Mouse (Mus musculus): ENCODE results near the gene Gramd4. TPM values are rescaled to one million over a fixed set of nuclear protein-coding genes. Genes with fewer than 3 reads are reported as not detected.

The Gramd4 gene
- polyA plus RNA-seq, 1 experiment from 2014 or later, result 6.8 TPM

GRCm38 (mm10) chr15:86029981-86030380, 27.5 kb upstream of the Gramd4 start:
- 0 out of 2 replicates have a peak, but pooled peaks cover 4% of the 10 kb centered on the region for H3K9me3 ChIP-seq (replicated peaks)
- no peaks in the 10 kb centered on the region for H3K36me3 ChIP-seq
- DNase-seq, result no peak
- H3K4me3 ChIP-seq (replicated peaks), result no peak overlapping the region
- WGBS (ENCODE audit: insufficient replicate concordance), result 58% methylated on average over 14 of the region's 14 CpGs
- H3K27ac ChIP-seq, result no peak overlapping the region
- no peak overlapping the region for H3K9ac ChIP-seq
- no peak overlapping the region for H3K4me2 ChIP-seq
- no peak for ATAC-seq (ENCODE audit: low read depth)
- peaks cover 22% of the 10 kb centered on the region for H3K4me1 ChIP-seq (replicated peaks)
- peaks cover 56% of the 10 kb centered on the region for H3K27me3 ChIP-seq

GRCm38 (mm10) chr15:86032811-86033190, 24.7 kb upstream of the Gramd4 start:
- 0 out of 2 replicates have a peak, but pooled peaks cover 4% of the 10 kb centered on the region for H3K9me3 ChIP-seq (replicated peaks)
- H3K4me3 ChIP-seq (replicated peaks), result peak overlapping the region; percentile 51
- H3K27ac ChIP-seq, result no peak overlapping the region
- H3K9ac ChIP-seq, result no peak overlapping the region
- 2% methylated on average over 37 of the region's 38 CpGs for WGBS (ENCODE audit: insufficient replicate concordance)
- no peaks in the 10 kb centered on the region for H3K36me3 ChIP-seq
- H3K27me3 ChIP-seq, result peaks cover 74% of the 10 kb centered on the region
- ATAC-seq (ENCODE audit: low read depth) (no peak), DNase-seq (no peak)
- H3K4me1 ChIP-seq (replicated peaks), result peaks cover 22% of the 10 kb centered on the region
- H3K4me2 ChIP-seq, result peak overlapping the region; percentile 67

- H3K27me3 ChIP-seq, result peaks cover 79% of the 10 kb centered on the region
- peak within 1 kb of the TSS; percentile 51 for H3K4me3 ChIP-seq (replicated peaks)
- no peak within 1 kb of the TSS for H3K9ac ChIP-seq
- H3K27ac ChIP-seq, result no peak within 1 kb of the TSS
- ATAC-seq (ENCODE audit: low read depth) (no peak), DNase-seq (no peak)
- H3K4me2 ChIP-seq, result peak within 1 kb of the TSS; percentile 67
- 2% methylated on average over 76 of the region's 80 CpGs for WGBS (ENCODE audit: insufficient replicate concordance)
- H3K9me3 ChIP-seq (replicated peaks), result 0 out of 2 replicates have a peak, but pooled peaks cover 4% of the 10 kb centered on the region
- no peaks in the 10 kb centered on the region for H3K36me3 ChIP-seq
- H3K4me1 ChIP-seq (replicated peaks), result peaks cover 22% of the 10 kb centered on the region
Measured at GRCm38 (mm10) chr15:86033191-86033841, 24.2 kb upstream of the Gramd4 start, which contains the start of gene Celsr1. Gene Celsr1 (minus strand): TSS chr15:86033777.

- ATAC-seq (ENCODE audit: low read depth) (peak; percentile 16; the same call in 1 of the 2 replicates), DNase-seq (no peak)
- WGBS (ENCODE audit: insufficient replicate concordance), result under 1% methylated on average over 42 of the region's 44 CpGs
- H3K4me3 ChIP-seq (replicated peaks), result peak overlapping the region; percentile 51
- 0 out of 2 replicates have a peak, but pooled peaks cover 4% of the 10 kb centered on the region for H3K9me3 ChIP-seq (replicated peaks)
- no peak overlapping the region for H3K9ac ChIP-seq
- H3K4me1 ChIP-seq (replicated peaks), result peaks cover 22% of the 10 kb centered on the region
- peaks cover 85% of the 10 kb centered on the region for H3K27me3 ChIP-seq
- peak overlapping the region; percentile 67 for H3K4me2 ChIP-seq
- H3K27ac ChIP-seq, result no peak overlapping the region
- no peaks in the 10 kb centered on the region for H3K36me3 ChIP-seq
Measured at GRCm38 (mm10) chr15:86034021-86034523, 23.4 kb upstream of the Gramd4 start.

GRCm38 (mm10) chr15:86034781-86035360, 22.6 kb upstream of the Gramd4 start:
- H3K4me1 ChIP-seq (replicated peaks), result peaks cover 22% of the 10 kb centered on the region
- H3K4me3 ChIP-seq (replicated peaks), result peak overlapping the region; percentile 51; the same call in 1 of the 2 replicates
- no peak for ATAC-seq (ENCODE audit: low read depth)
- H3K4me2 ChIP-seq, result peak overlapping the region; percentile 67
- H3K9me3 ChIP-seq (replicated peaks), result 0 out of 2 replicates have a peak, but pooled peaks cover 4% of the 10 kb centered on the region
- H3K27ac ChIP-seq, result no peak overlapping the region
- no peak for DNase-seq
- no peaks in the 10 kb centered on the region for H3K36me3 ChIP-seq
- peaks cover 87% of the 10 kb centered on the region for H3K27me3 ChIP-seq
- H3K9ac ChIP-seq, result no peak overlapping the region
- 18% methylated on average over 12 of the region's 12 CpGs for WGBS (ENCODE audit: insufficient replicate concordance)

- ATAC-seq (ENCODE audit: low read depth) (no peak), DNase-seq (no peak)
- no peak overlapping the region for H3K27ac ChIP-seq
- WGBS (ENCODE audit: insufficient replicate concordance), result 66% methylated on average over 3 of the region's 3 CpGs
- H3K9ac ChIP-seq, result no peak overlapping the region
- H3K27me3 ChIP-seq, result peaks cover 88% of the 10 kb centered on the region
- H3K36me3 ChIP-seq, result no peaks in the 10 kb centered on the region
- H3K4me2 ChIP-seq, result no peak overlapping the region
- 0 out of 2 replicates have a peak, but pooled peaks cover 4% of the 10 kb centered on the region for H3K9me3 ChIP-seq (replicated peaks)
- H3K4me3 ChIP-seq (replicated peaks), result no peak overlapping the region
- peaks cover 22% of the 10 kb centered on the region for H3K4me1 ChIP-seq (replicated peaks)
Measured at GRCm38 (mm10) chr15:86035913-86036312, 21.6 kb upstream of the Gramd4 start.

GRCm38 (mm10) chr15:86038802-86039201, 18.7 kb upstream of the Gramd4 start:
- ATAC-seq (ENCODE audit: low read depth), result peak; percentile 65
- Histone ChIP-seq H3K9ac (no peak overlapping the region), H3K36me3 (no peaks in the 10 kb centered on the region), H3K9me3 (replicated peaks) (no peaks in the 10 kb centered on the region), H3K4me1 (replicated peaks) (peaks cover 11% of the 10 kb centered on the region), H3K4me2 (no peak overlapping the region), H3K27ac (no peak overlapping the region), H3K27me3 (peaks cover 75% of the 10 kb centered on the region), H3K4me3 (replicated peaks) (no peak overlapping the region)
- peak; percentile 54 for DNase-seq
- WGBS (ENCODE audit: insufficient replicate concordance), result 0% methylated on average over 2 of the region's 2 CpGs

GRCm38 (mm10) chr15:86041421-86041820, 16.1 kb upstream of the Gramd4 start:
- no peak overlapping the region for H3K4me3 ChIP-seq (replicated peaks)
- H3K4me2 ChIP-seq, result no peak overlapping the region
- H3K9me3 ChIP-seq (replicated peaks), result no peaks in the 10 kb centered on the region
- H3K36me3 ChIP-seq, result no peaks in the 10 kb centered on the region
- no peak overlapping the region for H3K9ac ChIP-seq
- no peak overlapping the region for H3K27ac ChIP-seq
- DNase-seq (no peak), ATAC-seq (ENCODE audit: low read depth) (no peak)
- WGBS (ENCODE audit: insufficient replicate concordance), result 65% methylated on average over 5 of the region's 5 CpGs
- peaks cover 51% of the 10 kb centered on the region for H3K27me3 ChIP-seq
- no peaks in the 10 kb centered on the region for H3K4me1 ChIP-seq (replicated peaks)

- Histone ChIP-seq H3K36me3 (no peaks in the 10 kb centered on the region), H3K9ac (no peak overlapping the region), H3K27ac (no peak overlapping the region), H3K4me2 (no peak overlapping the region), H3K9me3 (replicated peaks) (no peaks in the 10 kb centered on the region), H3K27me3 (peaks cover 49% of the 10 kb centered on the region), H3K4me1 (replicated peaks) (no peaks in the 10 kb centered on the region), H3K4me3 (replicated peaks) (no peak overlapping the region)
- DNase-seq (no peak), ATAC-seq (ENCODE audit: low read depth) (peak; percentile 34; the same call in 1 of the 2 replicates)
- 18% methylated on average over 4 of the region's 4 CpGs for WGBS (ENCODE audit: insufficient replicate concordance)
Measured at GRCm38 (mm10) chr15:86042364-86042763, 15.1 kb upstream of the Gramd4 start.

GRCm38 (mm10) chr15:86049510-86049909, 8.0 kb upstream of the Gramd4 start:
- Histone ChIP-seq H3K27ac (peak overlapping the region; percentile 86), H3K4me1 (replicated peaks) (peaks cover 42% of the 10 kb centered on the region), H3K9ac (no peak overlapping the region), H3K4me3 (replicated peaks) (no peak overlapping the region), H3K4me2 (no peak overlapping the region), H3K27me3 (no peaks in the 10 kb centered on the region), H3K36me3 (no peaks in the 10 kb centered on the region), H3K9me3 (replicated peaks) (no peaks in the 10 kb centered on the region)
- WGBS (ENCODE audit: insufficient replicate concordance), result 71% methylated on average over 3 of the region's 3 CpGs
- ATAC-seq (ENCODE audit: low read depth) (no peak), DNase-seq (no peak)

- peak overlapping the region; percentile 33 for H3K4me3 ChIP-seq (replicated peaks)
- no peak for DNase-seq
- H3K36me3 ChIP-seq, result no peaks in the 10 kb centered on the region
- H3K4me2 ChIP-seq, result peak overlapping the region; percentile 60
- peak overlapping the region; percentile 86 for H3K27ac ChIP-seq
- peak; percentile 14 for ATAC-seq (ENCODE audit: low read depth)
- no peak overlapping the region for H3K9ac ChIP-seq
- peaks cover 48% of the 10 kb centered on the region for H3K4me1 ChIP-seq (replicated peaks)
- H3K27me3 ChIP-seq, result no peaks in the 10 kb centered on the region
- H3K9me3 ChIP-seq (replicated peaks), result no peaks in the 10 kb centered on the region
- 52% methylated on average over 4 of the region's 4 CpGs for WGBS (ENCODE audit: insufficient replicate concordance)
Measured at GRCm38 (mm10) chr15:86050170-86050743, 7.2 kb upstream of the Gramd4 start.

Measured in liver, embryonic 13.5 days (tissue).